Mouse (Mus musculus) heart, embryonic 13.5 days (tissue): ENCODE data around the gene Mapk9. TPM values are rescaled to one million over a fixed set of nuclear protein-coding genes. Genes with fewer than 3 reads are reported as not detected.

Experiments
- ATAC-seq: fragments of 200-750 bp; cut with Nextera tagmentation; 2 replicates; pipeline ENCODE4 v1.8.0; 2017; ENCODE audit warnings: moderate TSS enrichment; ENCODE audit not compliant: insufficient number of reproducible peaks, low FRiP score, low TSS enrichment; ENCODE audit errors: extremely low read depth
- H3K27ac ChIP-seq: fragments of 300-500 bp; sonication (generic); replicated peaks from 2 replicates; pipeline ENCODE4 v1.5.1; 2015; ENCODE audit warnings: moderate library complexity, mild to moderate bottlenecking, inconsistent platforms
- H3K27me3 ChIP-seq: fragments of 300-500 bp; sonication (generic); replicated peaks from 2 replicates; pipeline ENCODE4 v1.6.1; 2015; ENCODE audit warnings: mild to moderate bottlenecking, inconsistent platforms
- H3K36me3 ChIP-seq: fragments of 300-500 bp; sonication (generic); 2 replicates; pipeline ENCODE4 v1.6.1; 2015; ENCODE audit warnings: mild to moderate bottlenecking, inconsistent platforms
- H3K4me1 ChIP-seq: fragments of 300-500 bp; sonication (generic); 2 replicates; pipeline ENCODE4 v1.6.1; 2015; ENCODE audit warnings: inconsistent platforms
- H3K4me2 ChIP-seq: fragments of 300-500 bp; sonication (generic); 2 replicates; pipeline ENCODE4 v1.6.1; 2015; ENCODE audit warnings: inconsistent platforms, mild to moderate bottlenecking, moderate library complexity
- H3K4me3 ChIP-seq: fragments of 300-500 bp; sonication (generic); 2 replicates; pipeline ENCODE4 v1.5.1; 2015; ENCODE audit warnings: moderate library complexity, mild to moderate bottlenecking, inconsistent platforms
- H3K9ac ChIP-seq: fragments of 300-500 bp; sonication (generic); 2 replicates; pipeline ENCODE4 v1.6.1; 2015; ENCODE audit warnings: inconsistent platforms, mild to moderate bottlenecking, moderate library complexity
- H3K9me3 ChIP-seq: fragments of 300-500 bp; sonication (generic); 2 replicates; pipeline ENCODE4 v1.6.1; 2016; ENCODE audit warnings: inconsistent platforms
- WGBS: fragments of 180-500 bp; shearing (Covaris S2); methylation state at CpG from one replicate; pipeline ENCODE4 v1.1.7; 2015; ENCODE audit warnings: mixed read lengths; 5-methylcytosine and 5-hydroxymethylcytosine counted together
- microRNA-seq: library from miRNA; unstranded; fragments of <30 nt; microRNA quantifications from one replicate; pipeline ENCODE4, GENCODE M21; 2016
- polyA plus RNA-seq: library from polyadenylated mRNA; unstranded; fragments of >200 nt; fragmentation: Nextera tagmentation; extraction: Ambion mirVana; gene quantifications from 2 replicates; pipeline ENCODE4 v1.2.1, GENCODE M21; 2015

Gene Mapk9
- polyA plus RNA-seq, 1 experiment from 2014 or later, result 23.7 TPM

DNA sequence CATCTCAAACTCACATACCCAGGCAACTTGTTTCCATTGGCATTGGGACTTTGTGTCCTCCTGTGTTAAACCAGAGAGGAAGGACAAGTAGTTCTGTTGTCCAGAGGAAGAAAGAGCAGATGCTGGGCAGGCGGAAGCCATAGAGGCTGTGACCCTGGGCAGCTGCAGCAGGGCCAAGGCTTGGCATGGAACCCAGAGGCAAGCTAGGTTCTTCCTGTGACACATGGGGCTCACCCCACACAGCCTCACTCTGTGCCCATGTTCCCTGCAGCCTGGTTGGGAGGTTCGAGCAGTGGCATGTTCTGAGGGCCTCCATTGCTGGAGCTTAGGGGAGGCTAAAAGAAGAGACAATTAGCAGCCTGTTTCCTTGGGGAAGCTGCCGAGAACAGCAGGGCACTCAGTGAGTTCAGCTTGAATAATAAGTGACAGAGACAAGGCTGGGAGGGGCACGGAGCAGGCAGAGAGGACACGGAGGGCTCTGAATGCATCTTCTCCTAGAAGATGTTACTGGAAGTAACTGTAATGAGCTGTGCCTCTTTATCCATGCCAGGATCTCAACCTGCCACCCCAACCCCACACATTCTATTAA is 84.6 kb downstream of the Mapk9 start:
- no peak overlapping the region for H3K9ac ChIP-seq
- H3K36me3 ChIP-seq, result no peaks in the 10 kb centered on the region
- no peak overlapping the region for H3K27ac ChIP-seq
- peaks cover 72% of the 10 kb centered on the region for H3K27me3 ChIP-seq
- WGBS, result 45% methylated on average over 5 of the region's 5 CpGs
- no peaks in the 10 kb centered on the region for H3K9me3 ChIP-seq
- ATAC-seq, result no peak
- peaks cover 18% of the 10 kb centered on the region for H3K4me1 ChIP-seq
- no peak overlapping the region for H3K4me3 ChIP-seq
- H3K4me2 ChIP-seq, result no peak overlapping the region

DNA sequence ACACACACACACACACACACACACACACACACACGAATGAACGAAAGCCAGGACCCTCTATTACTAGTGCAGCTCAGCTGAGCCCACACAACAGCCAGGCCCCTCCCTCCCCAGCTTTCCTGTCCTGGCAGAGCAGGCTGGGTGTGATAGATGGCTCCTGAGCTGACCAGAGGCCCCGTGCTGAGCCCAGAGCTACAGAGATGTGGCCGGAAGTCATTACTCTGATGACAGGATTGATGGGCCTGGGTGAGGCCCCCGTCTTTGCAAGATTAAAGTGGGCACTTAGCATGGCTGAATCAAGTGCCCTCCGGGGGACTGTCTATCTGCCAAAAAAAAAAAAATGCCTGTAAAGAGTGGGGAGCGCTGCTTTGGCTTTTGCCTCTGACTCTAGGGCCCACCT is 85.3 kb downstream of the Mapk9 start:
- WGBS, result 7% methylated on average over 7 of the region's 7 CpGs
- Histone ChIP-seq H3K36me3 (no peaks in the 10 kb centered on the region), H3K4me1 (peaks cover 18% of the 10 kb centered on the region), H3K9ac (no peak overlapping the region), H3K27ac (no peak overlapping the region), H3K27me3 (peaks cover 65% of the 10 kb centered on the region), H3K9me3 (no peaks in the 10 kb centered on the region), H3K4me2 (0 out of 2 replicates have a peak overlapping the region, but pooled peaks have one; percentile 2), H3K4me3 (no peak overlapping the region)
- no peak for ATAC-seq

DNA sequence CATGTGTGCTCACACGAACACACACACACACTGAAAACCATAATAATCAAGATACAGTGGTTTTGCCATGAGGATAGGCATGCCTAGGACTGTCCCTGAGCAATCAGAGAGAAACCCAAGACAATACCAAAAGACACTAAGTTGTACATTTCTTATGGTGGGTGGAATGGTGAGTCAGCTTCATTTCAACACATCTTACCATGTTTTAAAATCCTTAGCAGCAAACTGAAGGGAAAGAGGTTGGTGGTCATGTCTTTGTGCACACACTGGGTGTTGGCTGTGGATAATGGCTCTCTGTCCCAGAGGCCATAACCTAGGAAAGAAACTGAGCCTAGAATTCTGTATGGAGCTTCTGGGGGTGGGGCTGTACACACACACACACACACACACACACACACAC is 87.3 kb downstream of the Mapk9 start:
- Histone ChIP-seq H3K4me3 (no peak overlapping the region), H3K27me3 (peaks cover 61% of the 10 kb centered on the region), H3K36me3 (no peaks in the 10 kb centered on the region), H3K27ac (no peak overlapping the region), H3K4me1 (peaks cover 15% of the 10 kb centered on the region), H3K9ac (no peak overlapping the region), H3K9me3 (no peaks in the 10 kb centered on the region), H3K4me2 (no peak overlapping the region)
- WGBS, result 81% methylated on average over 1 of the region's 1 CpGs
- ATAC-seq, result no peak

DNA sequence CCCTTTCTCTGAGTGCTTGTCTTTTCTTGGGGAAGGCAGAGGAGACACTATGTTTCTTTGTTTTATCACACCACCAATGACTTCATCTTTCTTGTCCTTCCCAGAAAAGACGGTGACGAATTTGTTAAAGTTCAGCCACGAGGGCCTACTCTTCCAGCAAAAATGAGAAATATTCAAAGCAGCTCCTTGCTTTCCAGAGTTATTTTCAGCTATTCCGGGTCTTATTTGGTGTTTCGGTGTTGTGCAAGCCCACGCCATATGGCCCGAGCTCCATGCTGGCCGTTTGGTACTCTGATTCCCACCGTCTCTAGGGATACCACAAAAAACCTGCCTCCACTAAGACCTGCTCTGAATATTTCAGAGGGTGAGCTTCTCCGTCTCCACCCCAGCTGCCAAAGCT is 87.8 kb downstream of the Mapk9 start:
- no peaks in the 10 kb centered on the region for H3K36me3 ChIP-seq
- H3K27ac ChIP-seq, result peak overlapping the region; percentile 10; the same call in 1 of the 2 replicates
- 60% methylated on average over 10 of the region's 10 CpGs for WGBS
- peaks cover 59% of the 10 kb centered on the region for H3K27me3 ChIP-seq
- no peaks in the 10 kb centered on the region for H3K9me3 ChIP-seq
- peaks cover 15% of the 10 kb centered on the region for H3K4me1 ChIP-seq
- no peak overlapping the region for H3K4me3 ChIP-seq
- H3K9ac ChIP-seq, result no peak overlapping the region
- H3K4me2 ChIP-seq, result no peak overlapping the region
- ATAC-seq, result no peak

Small RNA genes lying within 50 kb of the gene (microRNA-seq; reads per million reads assigned to microRNA genes)
- not detected for gene Gm23492

Other genes with a start within 250 kb of the Mapk9 start
- gene Flt4, start 237.5 kb upstream of the Mapk9 start, polyA plus RNA-seq, result 7.4 and 8.3 TPM in 2 replicates
- 0.44 TPM in 1 of 2 replicates, not detected in the other for gene Scgb3a1, start 183.1 kb upstream of the Mapk9 start, polyA plus RNA-seq
- gene Cnot6, start 134.0 kb upstream of the Mapk9 start, polyA plus RNA-seq, result 36.8 and 38.2 TPM in 2 replicates
- gene Gfpt2, start 52.6 kb upstream of the Mapk9 start, polyA plus RNA-seq, result 9.1 and 10.9 TPM in 2 replicates
- not detected in 2 replicates for gene Rasgef1c, start 55.1 kb downstream of the Mapk9 start, polyA plus RNA-seq
- 25.7 and 29.6 TPM in 2 replicates for gene Rnf130, start 178.6 kb downstream of the Mapk9 start, polyA plus RNA-seq